11 mouse cellular contexts compared by ENCODE assay signal in genomic region chr14:77387877-77388276, GRCm38 (mm10).
"Had no signal": no experiment of that assay in that cellular context is flagged by ENCODE, and none has a peak within 500 bp of the region (broad histone marks: within the 10 kb centered on the region; RNA-seq: fewer than 3 reads in every experiment).

No protein-coding gene starts in this region.

- H3K4me2 ChIP-seq: limb, embryonic 13.5 days; midbrain, embryonic 15.5 days; neural tube, embryonic 12.5 days had no signal

- H3K4me1 ChIP-seq: limb, embryonic 13.5 days had no signal

- H3K9ac ChIP-seq: limb, embryonic 13.5 days; liver, embryonic 14.5 days; midbrain, embryonic 15.5 days; neural tube, embryonic 12.5 days had no signal

- H3K36me3 ChIP-seq: limb, embryonic 13.5 days; midbrain, embryonic 15.5 days; neural tube, embryonic 12.5 days had no signal

- H3K9me3 ChIP-seq: limb, embryonic 13.5 days; midbrain, embryonic 15.5 days; neural tube, embryonic 12.5 days had no signal

- H3K27me3 ChIP-seq: midbrain, embryonic 15.5 days; neural tube, embryonic 12.5 days had no signal

- ATAC-seq: midbrain, embryonic 15.5 days had no signal

- DNase-seq: kidney, postnatal 10 days; kidney, postnatal 4 days; left cerebral cortex, postnatal 4 days; lung, adult 18-20 months; thymus, postnatal 14 days had no signal

- H3K27ac ChIP-seq: layer of hippocampus, adult 2 months; limb, embryonic 13.5 days; liver, embryonic 14.5 days; midbrain, embryonic 15.5 days; neural tube, embryonic 12.5 days; stomach, postnatal 0 days had no signal

- H3K4me3 ChIP-seq: layer of hippocampus, adult 2 months; limb, embryonic 13.5 days; midbrain, embryonic 15.5 days; neural tube, embryonic 12.5 days had no signal
